Mouse (Mus musculus) olfactory bulb, adult 2 months (tissue): ENCODE measurements around the gene Ccnjl.

Experiments used
- CTCF ChIP-seq: fragments of 200-500 bp; IDR thresholded peaks from 2 replicates; pipeline ENCODE4 v1.5.1; 2012; ENCODE audit warnings: low read depth, mild to moderate bottlenecking, low read length, moderate library complexity; ENCODE audit not compliant: insufficient read depth
- POLR2A ChIP-seq: fragments of 200-500 bp; IDR thresholded peaks from 2 replicates; pipeline ENCODE4 v1.6.1; 2012; ENCODE audit warnings: mild to moderate bottlenecking, low read depth, low read length, moderate library complexity; ENCODE audit not compliant: insufficient read depth

- TF ChIP-seq CTCF (peak; percentile 29; the same call in 1 of the 2 replicates), POLR2A (no peak)
Measured at GRCm38 (mm10) chr11:43516344-43517021, 12.1 kb upstream of the Ccnjl start.
